17 mouse cellular contexts compared by ENCODE assay signal in the genomic region with DNA sequence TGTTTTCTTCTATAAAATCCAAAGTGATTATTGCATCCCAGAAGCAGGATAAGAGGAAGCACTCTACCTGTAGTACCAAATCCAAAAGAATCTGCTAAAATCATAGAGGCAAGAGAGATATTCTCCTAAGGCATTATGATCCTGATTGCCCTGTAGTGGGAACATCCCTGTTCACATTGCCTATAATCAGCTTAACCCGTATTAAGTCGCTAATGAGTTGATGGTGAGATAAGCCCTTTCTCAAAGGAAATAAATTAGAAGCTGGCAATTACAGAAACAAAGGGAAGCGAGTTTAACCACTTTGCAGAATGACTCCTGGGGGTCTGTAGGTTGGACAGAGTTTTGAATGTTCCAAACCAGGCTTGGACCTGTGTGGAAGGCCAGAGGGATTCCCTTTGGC.
"Had no signal": no experiment of that assay in that cellular context is flagged by ENCODE, and none has a peak within 500 bp of the region (broad histone marks: within the 10 kb centered on the region; RNA-seq: fewer than 3 reads in every experiment).

No protein-coding gene starts in this region.

- H3K4me2 ChIP-seq: liver, embryonic 13.5 days; midbrain, embryonic 12.5 days; midbrain, embryonic 15.5 days; neural tube, embryonic 12.5 days; neural tube, embryonic 15.5 days had no signal

- DNase-seq: kidney, adult 2 months; kidney, postnatal 10 days; kidney, postnatal 36 days; layer of hippocampus, postnatal 36 days; liver, embryonic 13.5 days; lung, adult 2 months; lung, postnatal 10 days; right cerebral cortex, adult 18-20 months; thymus, adult 18-20 months; thymus, postnatal 36 days had no signal

- ATAC-seq: intestine, postnatal 0 days; midbrain, embryonic 15.5 days had no signal

- H3K36me3 ChIP-seq: liver, embryonic 13.5 days; midbrain, embryonic 12.5 days; midbrain, embryonic 15.5 days; neural tube, embryonic 12.5 days; neural tube, embryonic 15.5 days had no signal

- H3K27ac ChIP-seq: left cerebral cortex, adult 2 months; liver, embryonic 13.5 days; macrophage; midbrain, embryonic 12.5 days; midbrain, embryonic 15.5 days; neural tube, embryonic 12.5 days; neural tube, embryonic 15.5 days had no signal

- H3K27me3 ChIP-seq: liver, embryonic 13.5 days; midbrain, embryonic 12.5 days; midbrain, embryonic 15.5 days; neural tube, embryonic 12.5 days; neural tube, embryonic 15.5 days had no signal

- H3K9me3 ChIP-seq: liver, embryonic 13.5 days; midbrain, embryonic 12.5 days; midbrain, embryonic 15.5 days; neural tube, embryonic 12.5 days; neural tube, embryonic 15.5 days had no signal

- H3K4me3 ChIP-seq: left cerebral cortex, adult 2 months; liver, embryonic 13.5 days; midbrain, embryonic 12.5 days; midbrain, embryonic 15.5 days; neural tube, embryonic 12.5 days; neural tube, embryonic 15.5 days had no signal

- H3K9ac ChIP-seq: liver, embryonic 13.5 days; midbrain, embryonic 12.5 days; midbrain, embryonic 15.5 days; neural tube, embryonic 12.5 days; neural tube, embryonic 15.5 days had no signal

- H3K4me1 ChIP-seq: liver, embryonic 13.5 days; midbrain, embryonic 12.5 days; midbrain, embryonic 15.5 days; neural tube, embryonic 12.5 days; neural tube, embryonic 15.5 days had no signal
